Mouse (Mus musculus) hindlimb bud, embryonic 11.5 days (tissue): ENCODE results near the gene Pbx3.

ENCODE experiments used
- DNase-seq: peaks from one replicate; pipeline ENCODE4 v3.0.0-alpha.2; 2012; ENCODE audit warnings: low read depth, low spot score; ENCODE audit errors: extremely low spot score

Gene Pbx3

DNA sequence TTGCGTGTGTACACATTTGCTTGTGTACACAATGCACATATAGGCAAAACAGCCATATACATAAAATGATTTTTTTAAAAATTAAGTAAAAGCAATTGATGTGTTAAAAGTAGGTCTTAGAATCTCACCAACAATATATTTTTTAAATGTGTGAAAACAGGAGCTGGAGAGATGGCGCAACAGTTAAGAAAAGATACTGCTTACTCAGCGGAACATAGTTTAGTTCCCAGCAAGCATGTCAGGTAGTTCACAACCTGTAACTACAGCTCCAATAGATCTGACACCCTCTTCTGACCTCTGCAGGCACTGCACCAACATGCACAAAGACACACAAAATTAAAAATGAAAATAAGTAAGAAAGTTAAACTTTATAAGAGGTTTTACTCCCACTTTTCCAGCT, 74.7 kb downstream of the Pbx3 start:
- no peak for DNase-seq

DNA sequence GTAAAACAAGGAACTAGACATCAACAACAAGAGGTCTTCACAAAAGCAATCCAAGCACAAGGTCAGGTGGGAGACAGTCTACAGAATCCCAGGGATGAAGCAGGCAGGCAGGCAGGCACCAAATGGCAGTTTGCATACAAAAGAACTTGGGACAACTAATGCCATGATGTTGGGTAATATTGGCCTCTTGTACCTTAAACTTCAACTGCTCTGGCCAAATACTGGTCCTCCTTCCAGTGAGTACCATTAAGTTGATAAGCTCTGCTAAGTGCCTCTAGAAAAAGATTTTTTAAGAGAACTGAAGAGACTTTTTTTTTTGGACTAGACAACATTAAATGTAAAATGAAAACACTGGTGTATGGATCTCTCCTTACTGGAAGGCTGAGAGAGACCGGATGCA, 83.2 kb downstream of the Pbx3 start:
- no peak for DNase-seq

DNA sequence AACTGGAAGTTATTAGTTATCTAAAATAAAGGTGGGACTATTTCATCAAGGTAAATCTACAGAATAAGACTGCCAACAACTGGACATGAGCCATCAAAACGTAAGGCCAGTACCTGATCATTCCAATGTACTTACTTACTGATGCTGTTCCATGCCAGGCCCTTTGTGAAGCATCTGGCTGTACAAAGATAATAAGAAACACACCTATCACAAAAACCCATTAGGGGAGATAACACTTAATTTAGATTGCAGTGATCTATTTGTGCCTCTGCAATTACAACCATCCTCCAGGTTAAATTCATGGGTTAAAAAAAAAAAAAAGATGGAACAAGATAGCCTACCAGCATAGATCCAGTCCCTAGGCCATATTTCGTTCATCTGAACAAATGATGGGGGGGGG, 88.7 kb downstream of the Pbx3 start:
- no peak for DNase-seq

DNA sequence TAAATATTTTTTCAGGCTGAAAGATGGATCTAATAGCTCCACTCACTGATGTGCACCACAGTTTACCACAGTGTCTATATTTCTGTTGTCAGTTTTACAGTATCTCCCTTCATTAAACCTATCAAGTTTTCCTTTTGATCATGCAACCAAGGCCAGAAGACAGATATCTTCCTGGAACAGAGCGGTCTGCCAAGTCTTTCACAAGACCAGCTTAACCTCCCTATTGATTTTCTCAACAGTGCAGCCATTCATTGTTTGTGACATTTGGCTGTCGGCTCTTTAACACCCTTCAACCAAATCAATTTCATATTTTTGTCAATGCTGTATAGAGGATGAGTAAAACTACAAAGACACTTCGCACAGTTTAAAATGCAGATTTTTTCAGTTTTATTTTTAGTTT, 91.9 kb downstream of the Pbx3 start:
- DNase-seq, result no peak

DNA sequence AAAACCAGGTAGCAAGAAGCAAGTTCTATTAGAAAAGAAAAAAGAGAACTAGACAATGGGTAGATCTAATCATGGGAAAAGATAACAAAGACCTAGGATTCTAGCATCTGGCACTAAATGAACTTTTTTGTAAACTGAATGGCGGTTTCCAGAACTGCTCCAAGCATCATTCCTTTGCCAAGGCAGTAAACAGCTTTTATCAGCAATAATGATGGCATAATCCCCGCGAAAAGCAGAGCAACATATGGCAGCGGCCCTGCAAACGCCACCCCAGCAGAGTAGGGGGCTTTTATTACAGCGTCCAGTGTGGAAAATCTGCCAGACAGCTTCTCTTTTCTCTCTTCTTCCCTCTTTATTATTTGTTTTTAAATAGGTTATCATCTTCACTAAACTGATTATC, 93.2 kb downstream of the Pbx3 start:
- no peak for DNase-seq

DNA sequence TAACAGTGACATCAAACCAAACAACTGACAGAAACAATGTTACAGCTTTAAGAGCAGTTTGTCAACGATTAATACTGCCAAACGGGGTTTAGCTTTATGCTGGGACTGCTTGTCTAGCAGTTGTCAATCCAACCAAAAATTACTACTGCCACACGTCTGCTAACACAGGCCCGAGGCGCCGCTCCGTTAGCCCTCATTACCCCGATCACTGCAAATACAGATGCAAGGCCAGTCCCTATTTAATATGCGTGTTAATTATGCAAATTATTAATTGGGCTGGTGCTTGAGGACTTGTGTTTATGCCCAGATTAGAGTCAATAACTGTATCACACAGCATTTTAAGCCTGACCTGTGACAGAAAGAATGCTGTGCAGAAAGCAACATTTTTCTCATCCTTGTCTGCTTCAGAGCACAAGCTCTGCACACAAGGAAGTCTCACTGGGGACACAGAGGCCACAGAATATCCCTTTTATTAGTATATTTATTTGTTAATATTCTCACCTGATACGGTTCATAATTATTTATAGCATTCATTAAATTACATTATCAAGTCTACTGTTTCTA, 97.2 kb downstream of the Pbx3 start:
- no peak for DNase-seq

DNA sequence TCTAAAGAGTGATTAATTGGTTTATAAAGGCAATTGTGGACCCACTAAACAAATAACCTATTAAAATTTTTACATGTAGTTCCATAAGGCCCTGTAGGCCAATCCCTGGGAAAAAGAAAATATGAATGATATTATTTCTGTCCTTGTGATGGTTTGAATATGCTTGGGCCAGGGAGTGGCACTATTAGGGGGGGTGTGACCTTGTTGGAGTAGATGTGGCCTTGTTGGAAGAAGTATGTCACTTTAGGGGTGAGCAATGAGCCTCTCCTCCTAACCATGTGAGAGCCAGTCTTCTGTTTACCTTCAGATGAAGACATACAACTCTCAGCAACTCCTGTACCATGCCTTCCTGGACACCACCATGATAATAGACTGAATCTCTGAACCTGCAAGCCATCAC, 110.9 kb downstream of the Pbx3 start:
- no peak for DNase-seq

DNA sequence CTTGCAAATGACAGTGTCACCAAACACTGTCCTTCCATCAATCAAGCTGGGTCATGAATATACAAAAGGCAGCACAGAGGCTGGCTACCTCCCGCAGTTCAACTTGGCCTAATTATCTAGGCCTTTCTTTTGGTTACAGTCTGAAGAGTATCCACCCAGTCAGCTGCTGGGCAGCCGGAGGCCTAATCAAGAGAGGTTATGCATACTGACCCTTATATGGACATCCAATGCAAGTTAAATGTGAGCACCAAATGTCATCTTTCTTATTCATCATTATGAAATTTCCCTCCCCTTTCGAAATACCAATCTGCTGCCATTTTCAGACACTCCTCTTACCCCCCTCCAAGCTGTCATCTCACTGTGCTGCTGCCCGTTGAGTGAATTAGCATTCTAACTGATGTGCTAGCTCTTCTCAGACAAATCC, 112.3 kb downstream of the Pbx3 start:
- no peak for DNase-seq

DNA sequence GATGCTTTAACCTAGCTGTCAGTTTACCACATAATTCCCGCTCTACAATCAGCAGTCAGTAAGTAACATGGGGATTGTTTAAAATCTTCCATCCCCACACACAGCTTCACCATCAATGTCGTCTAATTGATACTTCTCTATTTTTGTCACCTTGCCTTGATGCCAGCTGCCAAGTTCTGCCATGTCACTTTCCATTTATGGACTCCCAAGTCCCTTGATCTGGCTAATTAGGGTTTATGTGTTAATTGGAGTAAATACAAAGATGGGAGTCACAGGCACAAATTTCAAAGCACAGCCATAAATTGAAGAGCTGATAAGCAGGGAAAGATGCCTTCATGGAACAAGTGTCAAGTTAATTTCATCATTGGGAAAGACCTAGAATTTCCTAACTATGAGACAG, 114.7 kb downstream of the Pbx3 start:
- DNase-seq, result no peak

- DNase-seq, result no peak
These were observed 115.3 kb downstream of the Pbx3 start for GRCm38 (mm10) chr2:34257611-34258010.

- no peak for DNase-seq
These were observed 116.9 kb downstream of the Pbx3 start for GRCm38 (mm10) chr2:34256000-34256553.

DNA sequence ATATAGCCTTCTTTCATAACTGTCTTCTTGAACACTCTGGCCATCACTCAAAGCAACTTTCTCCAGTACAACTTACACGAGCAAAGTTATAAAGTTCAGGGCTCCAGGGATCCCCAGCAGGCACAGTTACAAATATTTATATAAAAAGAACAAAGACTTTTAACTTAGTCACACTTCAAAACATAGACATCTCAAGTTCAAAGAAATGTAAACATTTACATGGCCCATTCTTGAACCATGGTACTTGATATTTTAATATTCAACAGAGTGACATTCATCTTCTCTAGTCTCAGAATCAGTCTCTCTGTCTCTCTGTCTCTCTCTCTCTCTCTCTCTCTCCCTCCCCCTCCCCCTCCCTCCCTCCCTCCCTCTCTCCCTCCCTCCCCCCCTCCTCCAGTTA, 119.3 kb downstream of the Pbx3 start:
- no peak for DNase-seq

DNA sequence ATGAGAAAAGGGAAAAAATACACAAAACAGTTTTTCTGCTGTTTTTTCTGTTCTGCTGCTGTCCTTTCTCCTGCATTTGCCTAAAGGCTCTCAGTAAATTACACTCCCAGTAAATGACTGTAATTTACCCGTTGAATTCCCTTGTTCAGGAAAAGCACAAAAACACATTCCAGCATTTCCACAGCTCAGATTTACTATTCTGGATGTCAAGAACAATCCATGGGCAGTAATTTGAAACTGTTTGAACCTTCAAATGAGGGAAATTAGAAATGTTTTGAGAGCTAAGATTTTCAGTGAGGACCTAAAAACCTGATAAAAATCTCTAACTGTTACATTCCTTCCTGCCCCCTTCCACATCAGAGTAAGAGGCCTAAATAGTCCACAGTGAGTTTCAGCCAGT, 119.8 kb downstream of the Pbx3 start:
- DNase-seq, result no peak

DNA sequence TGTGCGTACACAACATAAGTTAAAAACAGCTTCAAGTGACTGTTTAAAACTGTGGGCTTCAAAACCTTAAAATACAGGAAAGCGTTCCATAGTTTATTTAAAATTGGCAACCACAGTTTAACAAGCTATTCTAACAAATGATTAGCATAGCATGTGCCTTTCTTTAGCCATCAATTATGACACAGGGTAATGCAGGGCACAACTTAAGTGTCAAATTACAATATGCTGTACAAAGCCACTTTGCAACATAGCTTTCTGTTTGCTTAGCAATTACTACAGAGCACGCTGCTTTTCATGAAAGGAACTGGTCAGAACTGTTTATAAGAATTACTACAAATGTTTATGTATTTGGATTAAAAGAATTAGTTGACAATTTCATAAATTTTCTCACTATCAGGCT, 120.7 kb downstream of the Pbx3 start:
- no peak for DNase-seq

GRCm38 (mm10) chr2:34249961-34250658, 122.8 kb downstream of the Pbx3 start:
- no peak for DNase-seq

- no peak for DNase-seq
These were observed 123.6 kb downstream of the Pbx3 start for GRCm38 (mm10) chr2:34249141-34249960.

GRCm38 (mm10) chr2:34240885-34241284, 132.1 kb downstream of the Pbx3 start:
- no peak for DNase-seq

- no peak for DNase-seq
These were observed 133.6 kb downstream of the Pbx3 start for GRCm38 (mm10) chr2:34239315-34239858.

- no peak for DNase-seq
These were observed 137.4 kb downstream of the Pbx3 start for GRCm38 (mm10) chr2:34235467-34236075.

DNA sequence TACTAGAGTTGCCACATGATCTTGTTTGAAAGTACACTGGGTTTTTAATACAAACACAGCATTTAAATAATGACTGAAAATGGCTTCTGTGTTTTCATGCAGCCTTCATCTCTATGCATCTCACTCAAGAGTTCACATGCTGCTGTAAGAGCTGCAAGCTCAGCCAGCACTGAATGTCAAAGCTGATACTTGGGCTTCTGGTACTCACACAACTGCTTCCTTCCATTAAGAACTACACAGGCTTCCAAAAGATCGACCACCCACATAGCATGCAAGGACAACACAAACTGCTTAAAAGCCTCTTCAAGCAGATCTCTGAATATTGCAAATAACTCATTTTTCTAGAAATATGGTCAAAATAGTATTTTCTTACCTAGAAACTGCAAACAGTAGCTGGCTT, 138.7 kb downstream of the Pbx3 start:
- DNase-seq, result no peak

DNA sequence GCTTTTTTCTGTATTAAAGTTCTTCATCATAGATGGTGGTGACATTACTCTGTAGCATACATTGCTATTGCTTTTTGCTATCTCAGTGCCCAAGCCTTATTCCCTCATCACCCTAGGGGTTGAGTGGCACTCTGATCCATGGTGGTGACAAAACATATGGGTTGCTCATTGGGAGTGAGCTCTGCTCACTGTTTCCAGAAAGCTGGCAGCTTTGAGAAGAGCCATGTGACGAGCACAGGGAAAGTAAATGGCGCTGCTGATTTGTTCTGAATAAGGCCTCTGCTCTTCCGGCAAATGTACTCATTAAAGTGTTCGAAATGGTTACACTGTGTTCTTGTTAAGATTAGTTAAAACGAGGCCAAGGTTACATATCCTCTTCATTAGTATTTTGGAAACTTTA, 139.7 kb downstream of the Pbx3 start:
- DNase-seq, result no peak
